Mouse (Mus musculus) spleen, postnatal 4 days (tissue): ENCODE measurements at regions not wholly inside any gene's neighbourhood (a gene's known extent, or its start where the extent isn't known, plus 50 kb on each side); places are given as distances from the start of the nearest gene placed in this dataset.
"Not testable (repeated sequence)": the region's sequence is repeated elsewhere in the genome, so short reads cannot be mapped to it uniquely, and the experiment has no call there.

Source experiments
- DNase-seq, 2 experiments: peaks; one replicate each; pipeline ENCODE4 v3.0.0; 2022; ENCODE audit warnings: low spot score in 2 of 2

GRCm38 (mm10) chr2:146723671-146724070 lies 132.0 kb upstream of the Kiz start:
- DNase-seq = no peak

- DNase-seq = no peak
Observed at GRCm38 (mm10) chr2:146724142-146724679, 131.5 kb upstream of the Kiz start.

- no peak for DNase-seq
Observed at GRCm38 (mm10) chr2:146724924-146725555, 130.6 kb upstream of the Kiz start.

DNA sequence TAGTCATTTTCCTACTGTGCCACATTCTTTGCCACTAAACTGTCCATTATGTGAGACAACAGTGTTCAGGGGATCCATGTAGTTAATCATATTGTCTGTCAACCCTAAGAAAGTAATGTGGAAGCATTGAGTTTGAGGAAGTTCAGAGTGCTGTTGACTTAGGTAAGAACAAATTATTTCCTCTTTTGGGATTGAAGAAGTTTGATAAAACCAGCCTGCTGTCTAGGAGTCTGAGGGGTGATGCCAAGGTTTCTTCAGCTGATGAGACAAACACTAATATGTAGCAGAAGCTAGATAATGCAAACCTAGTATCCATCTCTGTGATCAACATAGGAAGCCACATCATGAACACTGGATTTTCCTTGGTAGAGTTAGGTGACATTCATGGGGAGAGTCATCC lies 127.0 kb upstream of the Kiz start:
- DNase-seq = no peak

GRCm38 (mm10) chr2:146731081-146731480 lies 124.6 kb upstream of the Kiz start:
- DNase-seq = no peak

DNA sequence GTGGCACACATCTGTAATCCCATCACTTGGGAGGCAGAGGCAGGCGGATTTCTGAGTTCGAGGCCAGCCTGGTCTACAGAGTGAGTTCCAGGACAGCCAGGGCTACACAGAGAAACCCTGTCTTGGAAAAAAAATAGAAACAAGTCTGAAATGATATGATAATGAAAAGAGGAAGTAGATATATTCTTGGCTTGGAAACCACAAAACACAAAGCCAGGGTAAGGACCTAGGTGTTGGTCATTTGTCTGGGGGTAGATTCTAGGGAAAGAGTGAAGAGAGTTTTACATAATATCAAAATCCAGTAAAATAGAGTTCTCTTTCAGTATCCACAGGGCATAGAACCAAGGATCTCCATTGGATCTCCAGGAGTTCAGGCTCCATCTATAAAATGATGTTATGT lies 122.8 kb upstream of the Kiz start:
- not testable (repeated sequence) for DNase-seq

- DNase-seq = no peak
Observed at GRCm38 (mm10) chr2:146744396-146744795, 111.3 kb upstream of the Kiz start.

- no peak for DNase-seq
Observed at GRCm38 (mm10) chr2:146745012-146745682, 110.5 kb upstream of the Kiz start.

- DNase-seq = no peak
Observed at GRCm38 (mm10) chr2:146745683-146746047, 110.0 kb upstream of the Kiz start.

DNA sequence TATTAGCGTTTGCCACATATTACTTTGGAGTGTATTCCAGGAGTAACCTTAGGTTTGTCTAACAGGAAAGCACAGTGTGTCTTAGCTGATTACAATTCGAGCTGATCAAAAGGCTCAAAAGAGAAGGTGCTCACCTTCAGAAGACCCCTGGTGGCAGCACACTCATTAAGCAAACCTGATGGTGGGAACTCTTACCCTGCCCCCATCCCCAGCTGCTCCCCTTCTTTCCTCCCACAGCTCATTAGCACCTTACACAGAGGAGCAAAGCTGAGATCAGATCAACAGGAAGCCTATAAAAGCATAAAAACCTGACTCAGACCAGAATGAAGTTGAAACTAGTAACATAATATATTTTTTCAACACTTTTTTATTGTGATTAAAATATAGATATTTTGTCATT lies 101.7 kb upstream of the Kiz start:
- DNase-seq = no peak

DNA sequence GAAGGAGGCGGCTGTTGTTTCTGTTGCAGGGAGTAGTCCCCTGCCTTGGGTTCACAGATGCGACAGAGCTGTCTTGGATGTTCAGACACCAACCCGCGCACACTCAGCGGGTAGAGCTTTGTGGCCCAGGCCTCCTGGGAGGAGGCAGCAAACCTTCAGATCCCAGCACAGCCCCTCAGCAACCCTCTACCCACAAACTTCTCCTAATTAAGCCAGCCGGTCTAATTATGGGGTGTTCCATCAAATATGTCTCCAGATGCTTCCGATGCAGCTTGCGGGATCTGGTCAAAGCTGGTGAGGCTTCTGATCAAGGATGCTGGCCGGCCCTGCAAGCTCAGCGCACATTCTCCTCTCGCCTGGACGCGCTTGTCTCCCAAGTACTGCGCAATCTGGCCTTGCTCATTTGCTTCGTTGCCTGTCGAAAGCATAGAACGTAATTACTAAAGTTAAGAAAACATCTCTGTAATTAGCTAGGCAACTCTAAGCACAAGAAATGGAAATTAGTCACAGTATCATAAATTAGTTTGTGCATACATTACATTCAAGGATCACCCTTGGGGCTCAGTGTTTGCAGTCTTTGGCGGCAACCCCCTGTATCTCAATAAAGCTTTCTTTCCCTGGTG lies 92.0 kb upstream of the Kiz start:
- DNase-seq = no peak

GRCm38 (mm10) chr2:146764313-146765255 lies 91.1 kb upstream of the Kiz start:
- no peak for DNase-seq

GRCm38 (mm10) chr2:146774876-146775275 lies 80.8 kb upstream of the Kiz start:
- DNase-seq = no peak

GRCm38 (mm10) chr2:146787132-146787810 lies 68.4 kb upstream of the Kiz start:
- DNase-seq = peak in 1 of 2 experiments; percentile 15

GRCm38 (mm10) chr2:146787811-146788455 lies 67.7 kb upstream of the Kiz start:
- peak in 1 of 2 experiments; percentile 19 for DNase-seq

DNA sequence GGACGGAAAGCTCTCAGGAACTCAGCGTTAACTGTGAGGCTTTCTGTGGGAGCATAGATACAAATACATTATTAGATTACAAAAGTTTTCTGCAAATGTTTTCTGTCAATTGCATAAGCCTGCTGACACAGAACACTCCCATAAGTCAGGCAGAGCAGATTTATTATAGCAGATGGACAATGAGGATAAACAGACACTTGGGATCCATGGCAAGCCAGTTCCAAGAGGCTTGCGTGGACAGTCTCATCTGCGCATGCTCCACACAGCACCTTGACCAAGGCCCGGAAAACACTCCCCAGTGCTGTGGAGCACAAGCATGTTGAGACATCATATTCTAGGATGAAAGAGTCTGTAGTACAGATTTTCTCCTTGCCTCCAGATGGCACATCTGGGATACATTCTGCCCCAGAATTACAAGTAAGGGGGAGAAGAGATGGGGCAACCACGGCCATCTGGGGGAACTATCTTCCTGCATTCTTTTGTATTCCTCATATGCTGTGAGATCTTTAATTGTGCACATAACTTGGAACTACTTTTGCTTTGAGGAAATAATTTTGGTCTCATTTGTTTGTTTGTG lies 62.7 kb upstream of the Kiz start:
- DNase-seq = peak in 1 of 2 experiments; percentile 46

DNA sequence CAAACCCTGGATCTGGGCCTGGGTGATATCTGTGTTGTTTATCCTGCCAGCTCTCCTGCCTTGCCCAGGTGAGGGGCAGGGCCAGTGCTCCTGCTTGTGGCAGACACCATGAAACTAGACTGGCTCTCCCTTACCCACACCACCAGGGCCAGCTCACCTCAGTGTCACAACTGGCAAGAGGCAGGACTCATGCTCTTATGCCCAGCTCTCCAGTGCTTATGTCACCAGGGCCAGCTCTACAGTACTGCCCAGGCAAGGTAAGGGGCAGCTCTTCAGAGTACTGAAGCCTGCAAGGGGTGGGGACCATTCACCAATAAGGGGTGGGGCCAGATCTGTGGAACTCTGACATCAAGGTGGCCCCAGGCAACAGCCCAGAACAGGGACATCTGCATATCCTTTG lies 52.7 kb upstream of the Kiz start:
- DNase-seq = no peak
